Mouse (Mus musculus) inflammation-experienced regulatory T-cells (primary cell): Measurements from ENCODE around the gene Ehd4. TPM values are rescaled to one million over a fixed set of nuclear protein-coding genes. Genes with fewer than 3 reads are reported as not detected.

Experiments
- polyA plus RNA-seq, 2 experiments: library from polyadenylated mRNA; unstranded; fragments of 100-300 nt; shearing (Covaris generic); gene quantifications; one replicate each; pipeline ENCODE4 v1.2.1; 2017

Gene Ehd4
- polyA plus RNA-seq, result 10 to 100 TPM; 14.8 to 20.5 TPM

GRCm38 (mm10) chr2:120154361-120154894 lies at the start of gene Ehd4:
Ehd4 (minus strand) TSS chr2:120154606.

Other genes with a start within 250 kb of the Ehd4 start
- 1 to 10 TPM; 5.3 to 6.0 TPM for gene Mapkbp1, start 181.9 kb downstream of the Ehd4 start, polyA plus RNA-seq
- gene Jmjd7, start 127.1 kb downstream of the Ehd4 start, polyA plus RNA-seq, result 10 to 100 TPM; 11.4 to 15.3 TPM
- gene Gm28042, start 127.1 kb downstream of the Ehd4 start, polyA plus RNA-seq, result 1 to 10 TPM; 3.7 to 5.8 TPM
- 1 to 10 TPM; 3.1 to 3.5 TPM for gene Pla2g4b, start 121.2 kb downstream of the Ehd4 start, polyA plus RNA-seq
- under 1 TPM; 0.04 to 0.47 TPM for gene Pla2g4e, start 90.7 kb upstream of the Ehd4 start, polyA plus RNA-seq
- not detected for gene Pla2g4d, start 134.6 kb upstream of the Ehd4 start, polyA plus RNA-seq
- gene Pla2g4f, start 159.6 kb upstream of the Ehd4 start, polyA plus RNA-seq, result 1 to 10 TPM; 5.3 to 5.8 TPM
- 10 to 100 TPM; 43.3 to 63.9 TPM for gene Vps39, start 198.5 kb upstream of the Ehd4 start, polyA plus RNA-seq
- 10 to 100 TPM; 16.1 to 23.2 TPM for gene Ganc, start 249.3 kb upstream of the Ehd4 start, polyA plus RNA-seq
- gene Tmem87a, start 249.5 kb upstream of the Ehd4 start, polyA plus RNA-seq, result 10 to 100 TPM; 14.9 to 23.5 TPM